Mouse (Mus musculus) forelimb bud, embryonic 11.5 days (tissue): ENCODE measurements at regions not wholly inside any gene's neighbourhood (a gene's known extent, or its start where the extent isn't known, plus 50 kb on each side); places are given as distances from the start of the nearest gene placed in this dataset.

ENCODE experiments used
- DNase-seq: peaks from one replicate; pipeline ENCODE4 v3.0.0-alpha.2; 2012; ENCODE audit warnings: low read depth, low spot score

- DNase-seq, result no peak
Observed at GRCm38 (mm10) chr7:69578958-69579810, 787.4 kb downstream of the Nr2f2 start.

GRCm38 (mm10) chr7:69577754-69578153 lies 788.8 kb downstream of the Nr2f2 start:
- DNase-seq, result no peak

GRCm38 (mm10) chr7:69576596-69576995 lies 789.9 kb downstream of the Nr2f2 start:
- DNase-seq, result no peak

GRCm38 (mm10) chr7:69573730-69574129 lies 792.8 kb downstream of the Nr2f2 start:
- DNase-seq, result no peak

- no peak for DNase-seq
Observed at GRCm38 (mm10) chr7:69572626-69573394, 793.7 kb downstream of the Nr2f2 start.

GRCm38 (mm10) chr7:69566949-69567348 lies 799.6 kb downstream of the Nr2f2 start:
- DNase-seq, result no peak

GRCm38 (mm10) chr7:69564432-69564831 lies 802.1 kb downstream of the Nr2f2 start:
- DNase-seq, result no peak

- DNase-seq, result no peak
Observed at GRCm38 (mm10) chr7:69554776-69555175, 805.7 kb upstream of the Arrdc4 start.

GRCm38 (mm10) chr7:69553981-69554380 lies 804.9 kb upstream of the Arrdc4 start:
- no peak for DNase-seq

- no peak for DNase-seq
Observed at GRCm38 (mm10) chr7:69536072-69536471, 787.0 kb upstream of the Arrdc4 start.

GRCm38 (mm10) chr7:69513966-69514365 lies 764.9 kb upstream of the Arrdc4 start:
- DNase-seq, result peak; percentile 19

- DNase-seq, result no peak
Observed at GRCm38 (mm10) chr7:69510389-69510788, 761.3 kb upstream of the Arrdc4 start.

GRCm38 (mm10) chr7:69493062-69493930 lies 744.3 kb upstream of the Arrdc4 start:
- peak; percentile 66 for DNase-seq

- DNase-seq, result peak; percentile 88
Observed at GRCm38 (mm10) chr7:69490566-69491466, 741.8 kb upstream of the Arrdc4 start.

- peak; percentile 43 for DNase-seq
Observed at GRCm38 (mm10) chr7:69488630-69489029, 739.6 kb upstream of the Arrdc4 start.

GRCm38 (mm10) chr7:69487111-69487510 lies 738.1 kb upstream of the Arrdc4 start:
- no peak for DNase-seq

GRCm38 (mm10) chr7:69484552-69484951 lies 735.5 kb upstream of the Arrdc4 start:
- no peak for DNase-seq
